Mouse (Mus musculus) kidney, adult 2 months (tissue): Measurements from ENCODE around the gene Syt12. TPM values are rescaled to one million over a fixed set of nuclear protein-coding genes. Genes with fewer than 3 reads are reported as not detected.
A peak's percentile ranks its signal among the peaks of the same experiment; 100 is the strongest.

Experiments
- DNase-seq: peaks from one replicate; pipeline ENCODE4 v3.0.0; 2021
- H3K27ac ChIP-seq: fragments of 200-500 bp; 2 replicates; pipeline ENCODE4 v1.5.1; 2012; ENCODE audit warnings: low read depth, low read length, control low read depth, inconsistent platforms; ENCODE audit not compliant: insufficient read depth
- H3K27me3 ChIP-seq: fragments of 200-500 bp; replicated peaks from 2 replicates; pipeline ENCODE4 v1.6.1; 2012; ENCODE audit warnings: mild to moderate bottlenecking, moderate library complexity, low read length, inconsistent platforms; ENCODE audit not compliant: control insufficient read depth, insufficient read depth
- H3K36me3 ChIP-seq: fragments of 200-500 bp; 2 replicates; pipeline ENCODE4 v1.6.1; 2012; ENCODE audit warnings: mild to moderate bottlenecking, moderate library complexity, low read length, inconsistent platforms; ENCODE audit not compliant: control insufficient read depth, insufficient read depth
- H3K4me1 ChIP-seq: fragments of 200-500 bp; 2 replicates; pipeline ENCODE4 v1.6.1; 2011; ENCODE audit warnings: low read length; ENCODE audit not compliant: control insufficient read depth, insufficient read depth
- H3K4me3 ChIP-seq: fragments of 200-500 bp; 2 replicates; pipeline ENCODE4 v1.5.1; 2011; ENCODE audit warnings: mild to moderate bottlenecking, low read depth, low read length, control low read depth; ENCODE audit not compliant: insufficient read depth
- CTCF ChIP-seq: fragments of 200-500 bp; conservative IDR thresholded peaks from 2 replicates; pipeline ENCODE4 v1.5.1; 2011; ENCODE audit warnings: low read depth, mild to moderate bottlenecking, control low read depth, low read length, moderate library complexity, mixed read lengths; ENCODE audit not compliant: insufficient read depth, insufficient read length
- POLR2A ChIP-seq: fragments of 200-500 bp; IDR thresholded peaks from one replicate; pipeline ENCODE4 v1.6.1; 2011; ENCODE audit warnings: low read depth, low read length, control low read depth
- WGBS: fragments of 180-500 bp; shearing (Covaris S2); methylation state at CpG from one replicate; pipeline ENCODE4 v1.1.7; 2018; 5-methylcytosine and 5-hydroxymethylcytosine counted together
- polyA plus RNA-seq: library from polyadenylated mRNA; depleted of rRNA; stranded (reverse); fragments of >200 nt; gene quantifications from 2 replicates; pipeline ENCODE4 v1.2.3, GENCODE M21; 2012

The Syt12 gene
- polyA plus RNA-seq, 1 experiment: 4.6 TPM

GRCm38 (mm10) chr19:4423021-4423420, 54.2 kb downstream of the Syt12 start:
- no peaks in the 10 kb centered on the region for H3K36me3 ChIP-seq
- no peak overlapping the region for H3K27ac ChIP-seq
- TF ChIP-seq CTCF (no peak), POLR2A (no peak)
- 88% methylated on average over 3 of the region's 3 CpGs for WGBS
- no peaks in the 10 kb centered on the region for H3K27me3 ChIP-seq
- H3K4me3 ChIP-seq: no peak overlapping the region
- DNase-seq: no peak
- H3K4me1 ChIP-seq: no peaks in the 10 kb centered on the region

GRCm38 (mm10) chr19:4422581-4422980, 54.7 kb downstream of the Syt12 start:
- no peaks in the 10 kb centered on the region for H3K36me3 ChIP-seq
- H3K27ac ChIP-seq: no peak overlapping the region
- no peak overlapping the region for H3K4me3 ChIP-seq
- H3K27me3 ChIP-seq: no peaks in the 10 kb centered on the region
- 90% methylated on average over 3 of the region's 3 CpGs for whole genome bisulfite sequencing
- DNase-seq: peak; percentile 49
- TF ChIP-seq POLR2A (no peak), CTCF (no peak)
- no peaks in the 10 kb centered on the region for H3K4me1 ChIP-seq

- DNase-seq: peak; percentile 69
- H3K27me3 ChIP-seq: no peaks in the 10 kb centered on the region
- 64% methylated on average over 8 of the region's 8 CpGs for WGBS
- no peaks in the 10 kb centered on the region for H3K36me3 ChIP-seq
- H3K27ac ChIP-seq: no peak overlapping the region
- no peaks in the 10 kb centered on the region for H3K4me1 ChIP-seq
- TF ChIP-seq POLR2A (no peak), CTCF (no peak)
- H3K4me3 ChIP-seq: no peak overlapping the region
Observed at GRCm38 (mm10) chr19:4420153-4420910, 56.9 kb downstream of the Syt12 start.

- no peak for TF ChIP-seq CTCF
- TF ChIP-seq POLR2A: no peak
- no peak for DNase-seq
- Histone ChIP-seq H3K4me3 (no peak overlapping the region), H3K4me1 (no peaks in the 10 kb centered on the region), H3K27me3 (no peaks in the 10 kb centered on the region), H3K27ac (no peak overlapping the region), H3K36me3 (no peaks in the 10 kb centered on the region)
- 90% methylated on average over 5 of the region's 5 CpGs for WGBS
Observed at GRCm38 (mm10) chr19:4419711-4420110, 57.5 kb downstream of the Syt12 start.

GRCm38 (mm10) chr19:4417713-4418112, 59.5 kb downstream of the Syt12 start:
- Histone ChIP-seq H3K36me3 (no peaks in the 10 kb centered on the region), H3K4me3 (no peak overlapping the region), H3K27ac (no peak overlapping the region), H3K27me3 (no peaks in the 10 kb centered on the region), H3K4me1 (no peaks in the 10 kb centered on the region)
- TF ChIP-seq POLR2A (no peak), CTCF (no peak)
- DNase-seq: no peak

GRCm38 (mm10) chr19:4417183-4417582, 60.1 kb downstream of the Syt12 start:
- 0% methylated on average over 1 of the region's 1 CpGs for WGBS
- Histone ChIP-seq H3K4me3 (no peak overlapping the region), H3K4me1 (no peaks in the 10 kb centered on the region), H3K27me3 (no peaks in the 10 kb centered on the region), H3K27ac (no peak overlapping the region), H3K36me3 (no peaks in the 10 kb centered on the region)
- TF ChIP-seq CTCF: peak; percentile 97
- TF ChIP-seq POLR2A: no peak
- peak; percentile 84 for DNase-seq

- Histone ChIP-seq H3K27ac (no peak overlapping the region), H3K4me1 (no peaks in the 10 kb centered on the region), H3K4me3 (no peak overlapping the region), H3K27me3 (no peaks in the 10 kb centered on the region), H3K36me3 (no peaks in the 10 kb centered on the region)
- TF ChIP-seq CTCF: no peak
- TF ChIP-seq POLR2A: no peak
- 91% methylated on average over 1 of the region's 1 CpGs for WGBS
- DNase-seq: no peak
Observed at GRCm38 (mm10) chr19:4414631-4415030, 62.6 kb downstream of the Syt12 start.
